Mouse (Mus musculus): ENCODE measurements around the gene Nhlrc4. TPM values are rescaled to one million over a fixed set of nuclear protein-coding genes. Genes with fewer than 3 reads are reported as not detected.

Nhlrc4 gene
- total RNA-seq, 2 experiments from 2014 or later, result 1.3 to 1.5 TPM

DNA sequence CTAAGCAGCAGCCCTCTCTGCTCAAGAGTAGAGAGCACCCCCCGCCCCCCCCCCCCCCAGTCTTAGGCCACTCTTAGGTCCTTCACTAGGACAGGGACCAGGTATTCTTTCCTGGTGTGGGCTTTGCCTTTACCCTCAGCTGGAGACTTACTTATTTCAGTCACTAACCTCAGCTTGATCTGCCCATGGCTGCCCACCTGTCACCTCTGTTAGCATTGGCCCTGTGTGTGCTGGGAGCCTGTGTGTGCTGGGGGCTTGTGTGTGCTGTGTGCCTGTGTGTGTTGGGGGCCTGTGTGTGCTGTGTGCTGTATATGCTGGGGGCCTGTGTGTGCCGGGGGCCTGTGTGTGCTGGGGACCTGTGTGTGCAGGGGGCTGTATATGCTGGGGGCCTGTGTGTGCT, 9.9 kb upstream of the Nhlrc4 start:
- no peak for TF ChIP-seq CTCF (conservative IDR thresholded peaks at IDR 0.05)
- no peak overlapping the region for H3K4me3 ChIP-seq
- no peak overlapping the region for H3K27ac ChIP-seq
- DNase-seq (ENCODE audit: low spot score in 2 of 2), result no peak

DNA sequence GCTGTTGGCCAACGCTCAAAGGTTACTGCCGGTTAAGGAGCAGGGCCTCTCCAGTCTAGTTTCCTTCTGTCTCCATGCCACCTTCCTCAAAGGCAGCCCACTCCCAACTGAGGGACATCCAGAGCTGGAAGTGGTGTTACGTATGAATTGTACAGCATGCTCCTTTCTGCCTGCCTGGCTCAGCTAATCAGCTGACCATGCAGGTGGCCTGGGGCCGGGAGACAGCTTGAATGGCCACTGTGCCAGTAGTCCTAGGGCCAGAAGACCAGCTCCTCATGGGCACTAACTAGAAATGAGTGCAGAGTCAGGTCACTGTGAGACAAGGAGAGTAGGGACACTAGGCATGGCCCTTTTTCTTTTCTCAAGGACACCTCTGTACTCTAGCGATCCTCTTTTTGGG, 8.4 kb upstream of the Nhlrc4 start:
- no peak for TF ChIP-seq CTCF (conservative IDR thresholded peaks at IDR 0.05)
- H3K27ac ChIP-seq, result 0 out of 2 replicates have a peak overlapping the region, but pooled peaks have one; percentile 5
- no peak overlapping the region for H3K4me3 ChIP-seq
- DNase-seq (ENCODE audit: low spot score in 2 of 2), result no peak

DNA sequence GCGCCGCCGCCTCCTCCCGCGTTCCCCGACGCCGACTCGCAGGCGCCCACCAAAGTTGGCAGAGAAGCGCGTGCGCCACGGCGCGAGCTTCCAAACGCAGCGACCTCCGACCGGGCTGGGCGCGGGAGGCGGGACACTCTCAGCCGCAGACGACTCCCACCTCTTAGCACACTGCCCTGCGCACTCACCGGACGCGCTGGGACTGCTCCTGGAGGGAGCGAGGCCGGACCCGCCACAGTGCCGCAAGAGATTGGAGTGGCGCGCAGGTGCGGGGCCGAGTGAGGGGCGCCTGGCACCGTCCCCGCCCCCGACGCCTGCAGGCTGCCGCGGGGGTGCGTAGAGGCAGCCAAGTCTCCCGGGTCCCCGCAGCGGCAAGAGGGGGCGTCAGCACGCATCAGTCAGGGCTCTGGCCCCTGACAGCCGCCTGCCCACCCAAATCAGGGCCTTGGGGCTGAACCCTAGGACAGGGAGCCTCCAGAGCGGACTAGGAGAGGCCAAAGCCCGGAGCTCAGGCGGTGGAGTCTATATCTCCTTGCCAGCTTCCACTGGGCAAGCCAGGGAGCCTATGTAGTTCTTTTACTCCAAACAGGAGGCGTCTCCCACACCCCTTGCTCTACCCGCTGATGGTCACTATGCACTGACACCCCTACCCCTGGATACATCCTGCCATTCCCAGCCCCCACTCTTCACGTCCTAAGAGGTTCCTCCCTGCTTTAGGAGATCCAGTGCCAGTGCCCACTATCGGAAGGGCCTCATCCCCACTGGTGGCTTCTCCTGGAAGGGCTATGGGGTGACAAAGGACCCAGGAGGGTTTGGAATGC, 7.3 kb upstream of the Nhlrc4 start, which contains the start of gene A930017K11Rik:
Gene A930017K11Rik, minus strand, starts transcription at position 763 of the 821 bp plus-strand sequence.
- peak within 1 kb of the TSS; percentile 51 for H3K4me3 ChIP-seq
- no peak for DNase-seq (ENCODE audit: low spot score in 2 of 2)
- peak within 1 kb of the TSS; percentile 69; the same call in 1 of the 2 replicates for H3K27ac ChIP-seq
- no peak for TF ChIP-seq CTCF (conservative IDR thresholded peaks at IDR 0.05)

DNA sequence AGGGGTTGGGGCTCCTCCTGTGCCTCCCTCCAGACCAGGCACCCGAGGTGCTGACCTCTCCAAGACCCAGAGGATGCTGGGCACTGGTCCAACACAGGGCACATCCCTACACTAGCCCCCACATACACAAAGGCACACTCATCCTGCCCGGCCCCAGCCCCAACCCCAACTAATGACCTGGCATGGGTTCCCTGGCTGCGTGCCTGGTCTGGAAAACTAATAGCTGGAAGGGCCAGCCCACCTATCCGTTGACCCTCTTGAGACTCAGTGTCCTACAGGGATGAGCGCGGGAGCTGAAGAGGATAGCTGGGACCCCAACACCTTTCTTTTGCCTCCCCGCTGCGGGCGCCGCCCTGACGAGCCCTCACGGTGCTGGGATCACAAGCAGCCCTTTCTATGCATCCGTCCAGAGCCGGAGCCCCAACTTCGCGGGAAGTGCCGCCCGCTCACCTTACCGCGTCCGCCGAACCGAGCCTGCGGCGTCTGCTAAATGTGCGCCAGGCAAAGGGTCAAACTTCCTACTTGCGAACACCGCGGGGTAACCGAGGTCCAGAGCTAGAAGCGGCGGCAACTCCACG, 6.6 kb upstream of the Nhlrc4 start:
- TF ChIP-seq CTCF (conservative IDR thresholded peaks at IDR 0.05), result no peak
- DNase-seq (ENCODE audit: low spot score in 2 of 2), result no peak
- Histone ChIP-seq H3K4me3 (peak overlapping the region; percentile 51), H3K27ac (peak overlapping the region; percentile 69; the same call in 1 of the 2 replicates)

- Histone ChIP-seq H3K4me3 (no peak overlapping the region), H3K27ac (no peak overlapping the region)
- no peak for DNase-seq (ENCODE audit: low spot score in 2 of 2)
- TF ChIP-seq CTCF (conservative IDR thresholded peaks at IDR 0.05), result no peak
These were observed 5.9 kb upstream of the Nhlrc4 start for GRCm38 (mm10) chr17:25950706-25951105.

GRCm38 (mm10) chr17:25949981-25950380, 5.2 kb upstream of the Nhlrc4 start:
- no peak overlapping the region for H3K4me3 ChIP-seq
- TF ChIP-seq CTCF (conservative IDR thresholded peaks at IDR 0.05), result no peak
- no peak for DNase-seq (ENCODE audit: low spot score in 2 of 2)
- no peak overlapping the region for H3K27ac ChIP-seq

- no peak overlapping the region for H3K4me3 ChIP-seq
- no peak overlapping the region for H3K27ac ChIP-seq
- TF ChIP-seq CTCF (conservative IDR thresholded peaks at IDR 0.05), result no peak
- no peak for DNase-seq (ENCODE audit: low spot score in 2 of 2)
These were observed 3.3 kb upstream of the Nhlrc4 start for GRCm38 (mm10) chr17:25948051-25948450.

DNA sequence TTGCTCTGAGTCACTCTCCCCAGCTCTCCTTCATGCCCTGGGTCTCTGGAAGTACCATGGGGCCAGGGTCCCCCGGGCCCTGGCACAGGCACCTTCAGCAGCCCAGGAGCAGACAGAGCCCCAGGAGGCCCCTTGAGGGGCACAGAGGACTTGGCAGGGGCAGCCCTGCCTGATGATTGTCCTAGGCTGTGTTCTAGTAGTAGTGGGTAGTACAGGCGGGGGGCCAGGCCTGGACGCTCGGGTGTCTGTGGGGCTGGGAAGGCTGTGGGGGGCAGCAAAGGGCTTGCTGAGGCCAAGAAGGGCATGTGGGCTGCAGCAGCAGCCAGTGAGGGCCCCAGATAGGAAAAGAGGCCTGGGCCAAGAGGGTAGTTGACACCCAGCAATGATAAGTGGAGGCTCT, 2.8 kb upstream of the Nhlrc4 start:
- TF ChIP-seq CTCF (conservative IDR thresholded peaks at IDR 0.05), result no peak
- no peak for DNase-seq (ENCODE audit: low spot score in 2 of 2)
- H3K4me3 ChIP-seq, result no peak overlapping the region
- H3K27ac ChIP-seq, result no peak overlapping the region

- no peak overlapping the region for H3K4me3 ChIP-seq
- H3K27ac ChIP-seq, result no peak overlapping the region
- DNase-seq (ENCODE audit: low spot score in 2 of 2), result no peak
- TF ChIP-seq CTCF (conservative IDR thresholded peaks at IDR 0.05), result no peak
These were observed 2.1 kb upstream of the Nhlrc4 start for GRCm38 (mm10) chr17:25946891-25947290.

- no peak for DNase-seq (ENCODE audit: low spot score in 2 of 2)
- Histone ChIP-seq H3K27ac (no peak overlapping the region), H3K4me3 (no peak overlapping the region)
- TF ChIP-seq CTCF (conservative IDR thresholded peaks at IDR 0.05), result no peak
These were observed 1.6 kb upstream of the Nhlrc4 start for GRCm38 (mm10) chr17:25946349-25946748.

DNA sequence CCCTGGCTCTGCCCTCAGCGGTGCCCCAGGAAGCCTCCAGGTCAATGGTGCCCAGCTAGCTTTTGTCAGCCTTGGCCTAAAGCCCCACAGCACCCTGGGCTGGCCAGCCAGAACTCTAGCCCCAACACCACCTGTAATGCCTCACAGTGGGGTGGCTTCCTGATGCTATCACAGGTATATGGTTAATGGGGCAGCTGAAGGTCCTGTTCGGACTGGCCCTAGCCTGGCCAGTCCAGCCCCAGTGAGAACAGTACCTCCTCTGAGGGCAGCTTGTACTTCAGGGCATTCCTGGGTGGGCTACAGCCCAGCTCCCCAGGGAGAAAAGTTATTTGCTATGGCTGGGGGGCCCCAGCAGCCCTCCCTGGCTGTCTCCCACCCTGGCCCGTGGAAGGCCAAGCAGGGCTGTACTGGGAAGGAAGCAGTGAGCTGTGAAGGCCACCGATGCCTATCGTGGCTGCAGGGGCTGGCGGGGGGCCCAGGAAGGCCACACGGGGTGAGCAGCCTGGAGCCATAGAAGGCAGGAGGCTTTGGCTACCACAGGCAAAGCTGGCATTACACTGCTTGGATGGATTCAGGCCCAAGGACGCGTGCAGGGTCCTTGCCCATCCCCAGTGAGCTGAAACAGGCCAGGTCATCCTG, 875 bp upstream of the Nhlrc4 start:
- H3K27ac ChIP-seq, result no peak overlapping the region
- DNase-seq (ENCODE audit: low spot score in 2 of 2), result no peak
- TF ChIP-seq CTCF (conservative IDR thresholded peaks at IDR 0.05), result no peak
- no peak overlapping the region for H3K4me3 ChIP-seq

DNA sequence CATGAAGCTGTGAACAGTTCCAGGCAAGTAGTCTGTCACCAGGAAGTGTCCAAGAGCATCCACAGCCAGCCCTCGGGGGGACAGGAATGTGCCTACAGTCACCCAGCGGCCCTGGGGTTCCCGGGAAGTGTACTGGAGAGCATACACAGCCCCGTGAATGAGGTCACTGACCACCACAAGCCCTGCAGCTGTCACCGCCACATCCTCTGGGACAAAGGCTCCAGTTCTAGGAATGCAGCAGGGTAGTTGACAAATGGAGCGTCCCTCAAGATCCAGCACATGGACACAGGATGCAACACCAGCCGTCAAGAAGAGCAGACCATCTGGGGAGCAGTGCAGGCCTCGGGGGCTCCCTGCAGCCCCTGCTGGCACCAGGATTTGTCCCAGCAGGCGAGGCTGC, 992 bp downstream of the Nhlrc4 start:
- H3K27ac ChIP-seq, result peak overlapping the region; percentile 39; the same call in 1 of the 2 replicates
- no peak for TF ChIP-seq CTCF (conservative IDR thresholded peaks at IDR 0.05)
- DNase-seq (ENCODE audit: low spot score in 2 of 2), result no peak
- H3K4me3 ChIP-seq, result no peak overlapping the region

DNA sequence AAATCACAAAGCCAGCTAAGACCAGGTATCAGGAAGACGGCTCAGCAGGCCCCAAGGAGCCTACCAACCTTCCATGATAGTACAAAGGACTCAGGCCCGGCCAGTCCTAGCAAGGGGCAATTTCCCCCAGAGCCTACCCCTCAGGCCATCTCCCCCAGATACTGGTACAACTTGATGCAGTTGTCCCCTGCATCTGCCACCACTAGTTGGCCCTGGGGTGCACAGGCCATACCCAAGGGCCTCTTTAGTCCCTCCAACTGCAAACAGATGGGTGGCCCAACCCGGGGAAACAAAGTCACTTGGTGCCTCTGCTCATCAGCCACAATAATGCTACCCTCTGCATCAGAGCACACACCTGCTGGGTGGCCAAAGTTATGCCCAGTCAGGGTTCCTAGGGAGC, 1.5 kb downstream of the Nhlrc4 start:
- no peak for DNase-seq (ENCODE audit: low spot score in 2 of 2)
- no peak for TF ChIP-seq CTCF (conservative IDR thresholded peaks at IDR 0.05)
- H3K4me3 ChIP-seq, result no peak overlapping the region

More for the DNA sequence above, 1.5 kb downstream of the Nhlrc4 start:
- peak overlapping the region; percentile 39; the same call in 1 of the 2 replicates for H3K27ac ChIP-seq
